Mouse (Mus musculus) hindbrain, embryonic 16.5 days (tissue): Measurements from ENCODE around the gene Arhgef39. TPM values are rescaled to one million over a fixed set of nuclear protein-coding genes. Genes with fewer than 3 reads are reported as not detected.
A peak's percentile ranks its signal among the peaks of the same experiment; 100 is the strongest.

Experiments used
- ATAC-seq: fragments of 200-750 bp; cut with Nextera tagmentation; 2 replicates; pipeline ENCODE4 v1.8.0; 2017; ENCODE audit warnings: moderate TSS enrichment, moderate library complexity
- H3K27ac ChIP-seq: fragments of 300-500 bp; sonication (generic); 2 replicates; pipeline ENCODE4 v1.5.1; 2014; ENCODE audit warnings: low read depth, mild to moderate bottlenecking, control low read depth, low read length, moderate library complexity
- H3K27me3 ChIP-seq: fragments of 300-500 bp; sonication (generic); replicated peaks from 2 replicates; pipeline ENCODE4 v1.6.1; 2014; ENCODE audit warnings: low read length; ENCODE audit not compliant: control insufficient read depth, insufficient read depth
- H3K36me3 ChIP-seq: fragments of 300-500 bp; sonication (generic); 2 replicates; pipeline ENCODE4 v1.6.1; 2014; ENCODE audit warnings: mild to moderate bottlenecking, low read length, moderate library complexity, mixed read lengths; ENCODE audit not compliant: control insufficient read depth, insufficient read depth
- H3K4me1 ChIP-seq: fragments of 300-500 bp; sonication (generic); 2 replicates; pipeline ENCODE4 v1.6.1; 2014; ENCODE audit warnings: low read depth, low read length; ENCODE audit not compliant: control insufficient read depth, insufficient read depth
- H3K4me2 ChIP-seq: fragments of 300-500 bp; sonication (generic); 2 replicates; pipeline ENCODE4 v1.6.1; 2014; ENCODE audit warnings: mild to moderate bottlenecking, low read length, control low read depth, moderate library complexity
- H3K4me3 ChIP-seq: fragments of 300-500 bp; sonication (generic); 2 replicates; pipeline ENCODE4 v1.5.1; 2014; ENCODE audit warnings: mild to moderate bottlenecking, low read length, control low read depth, moderate library complexity
- H3K9ac ChIP-seq: fragments of 300-500 bp; sonication (generic); 2 replicates; pipeline ENCODE4 v1.6.1; 2014; ENCODE audit warnings: low read depth, mild to moderate bottlenecking, control low read depth, low read length, moderate library complexity
- H3K9me3 ChIP-seq: fragments of 300-500 bp; sonication (generic); 2 replicates; pipeline ENCODE4 v1.6.1; 2014; ENCODE audit warnings: mild to moderate bottlenecking, low read length, moderate library complexity; ENCODE audit not compliant: control insufficient read depth
- WGBS: fragments of 180-500 bp; shearing (Covaris S2); extraction: QIAGEN DNeasy Blood & Tissue Kit; methylation state at CpG from one replicate; pipeline ENCODE4 v1.1.7; 2014; 5-methylcytosine and 5-hydroxymethylcytosine counted together
- polyA plus RNA-seq: library from polyadenylated mRNA; unstranded; fragments of >200 nt; fragmentation: Nextera tagmentation; extraction: Ambion mirVana; gene quantifications from 2 replicates; pipeline ENCODE4 v1.2.1, GENCODE M21; 2015

Arhgef39 gene
- polyA plus RNA-seq, 1 experiment from 2014 or later = 8.2 TPM

DNA sequence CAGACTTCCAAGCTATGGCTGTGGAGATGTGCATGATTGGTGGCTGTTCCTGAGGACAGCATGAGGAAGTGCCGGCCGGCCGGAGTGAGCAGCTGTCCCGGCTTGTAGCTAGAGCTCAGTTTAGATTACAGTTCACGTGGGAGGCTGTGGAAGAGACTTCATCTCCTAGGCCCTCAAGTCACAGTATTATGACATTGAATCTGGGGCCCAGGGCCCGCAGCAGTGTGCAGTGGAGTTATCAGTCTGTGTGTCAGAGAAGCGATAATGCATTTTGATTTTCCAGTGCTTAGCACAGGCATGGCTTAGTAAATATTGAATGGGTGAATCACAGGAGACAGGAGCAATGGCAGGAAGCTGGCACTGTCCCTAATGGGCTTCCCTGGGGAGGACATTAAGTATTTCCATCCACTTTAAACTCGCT, 30.6 kb upstream of the Arhgef39 start:
- Histone ChIP-seq H3K9ac (no peak overlapping the region), H3K9me3 (no peaks in the 10 kb centered on the region), H3K36me3 (peaks cover 25% of the 10 kb centered on the region), H3K27ac (no peak overlapping the region), H3K27me3 (peaks cover 5% of the 10 kb centered on the region), H3K4me2 (no peak overlapping the region), H3K4me1 (no peaks in the 10 kb centered on the region), H3K4me3 (no peak overlapping the region)
- no peak for ATAC-seq
- WGBS = 50% methylated on average over 8 of the region's 8 CpGs

DNA sequence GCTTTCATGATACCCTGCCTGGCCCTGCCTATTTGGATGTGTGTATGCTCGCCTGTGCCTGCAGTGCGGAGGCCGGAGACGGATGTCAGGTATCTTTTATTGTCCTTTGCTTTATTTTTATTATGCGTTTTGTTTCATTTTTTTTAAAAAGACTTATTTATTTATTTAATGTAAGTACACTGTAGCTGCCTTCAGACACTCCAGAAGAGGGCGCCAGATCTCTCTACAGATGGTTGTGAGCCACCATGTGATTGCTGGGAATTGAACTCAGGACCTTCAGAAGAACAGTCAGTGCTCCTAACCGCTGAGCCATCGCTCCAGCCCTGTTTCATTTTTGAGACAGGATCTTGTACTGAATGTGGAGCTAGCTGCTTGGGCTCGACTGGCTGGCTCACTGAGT, 29.0 kb upstream of the Arhgef39 start:
- no peak for ATAC-seq
- Histone ChIP-seq H3K9ac (no peak overlapping the region), H3K36me3 (peaks cover 16% of the 10 kb centered on the region), H3K4me2 (no peak overlapping the region), H3K9me3 (no peaks in the 10 kb centered on the region), H3K4me1 (peaks cover 10% of the 10 kb centered on the region), H3K27ac (no peak overlapping the region), H3K4me3 (no peak overlapping the region), H3K27me3 (peaks cover 10% of the 10 kb centered on the region)
- 83% methylated on average over 9 of the region's 9 CpGs for WGBS

- Histone ChIP-seq H3K9me3 (no peaks in the 10 kb centered on the region), H3K36me3 (peaks cover 12% of the 10 kb centered on the region), H3K4me2 (no peak overlapping the region), H3K27ac (no peak overlapping the region), H3K4me1 (peaks cover 13% of the 10 kb centered on the region), H3K9ac (no peak overlapping the region), H3K27me3 (peaks cover 16% of the 10 kb centered on the region), H3K4me3 (no peak overlapping the region)
- WGBS = 61% methylated on average over 5 of the region's 5 CpGs
- no peak for ATAC-seq
Observed at GRCm38 (mm10) chr4:43527880-43528279, 28.4 kb upstream of the Arhgef39 start.

DNA sequence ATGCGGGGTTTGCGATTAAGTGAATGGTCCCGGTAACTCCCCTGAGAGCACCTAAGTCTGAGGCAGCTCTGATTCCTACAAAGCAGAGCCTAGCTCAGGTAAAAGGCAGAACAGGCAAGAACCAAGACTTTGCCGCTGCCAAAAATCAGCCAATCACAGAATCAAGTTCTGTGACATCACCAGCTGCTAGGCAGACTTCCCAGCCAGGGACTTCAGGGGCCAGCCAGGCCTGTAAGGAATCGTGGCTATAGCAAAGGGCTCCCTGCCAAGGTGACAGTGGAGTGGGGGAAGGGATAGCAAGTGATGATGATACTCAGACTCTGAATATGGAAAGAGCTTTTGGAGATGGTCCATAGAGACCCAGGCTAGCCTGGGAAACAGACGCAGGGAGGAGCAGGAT, 20.5 kb upstream of the Arhgef39 start:
- peaks cover 22% of the 10 kb centered on the region for H3K27me3 ChIP-seq

DNA sequence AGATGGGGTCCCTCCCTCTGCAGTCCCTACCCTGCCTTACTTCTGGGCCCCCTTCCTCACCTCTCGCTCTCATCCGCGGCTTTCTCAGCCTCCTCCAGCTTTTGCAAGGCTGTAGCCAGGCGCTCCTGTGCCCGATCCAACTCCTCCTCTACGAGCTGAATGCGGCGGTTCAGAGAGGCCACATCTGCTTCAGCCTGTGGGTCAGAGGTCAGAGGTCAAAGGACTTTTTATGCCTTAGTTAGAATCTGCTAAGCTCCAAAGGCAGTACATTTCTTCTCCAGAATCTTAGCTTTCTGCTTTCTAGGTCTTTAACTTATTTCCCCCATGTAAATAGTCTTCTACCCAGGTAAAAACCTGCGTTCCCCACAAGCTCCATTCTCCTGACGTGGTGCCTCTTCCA, 20.1 kb upstream of the Arhgef39 start:
- Histone ChIP-seq H3K4me2 (peak overlapping the region; percentile 54), H3K27me3 (peaks cover 22% of the 10 kb centered on the region), H3K9me3 (no peaks in the 10 kb centered on the region), H3K9ac (no peak overlapping the region), H3K4me1 (peaks cover 18% of the 10 kb centered on the region), H3K4me3 (peak overlapping the region; percentile 20), H3K27ac (no peak overlapping the region), H3K36me3 (no peaks in the 10 kb centered on the region)
- no peak for ATAC-seq
- 13% methylated on average over 10 of the region's 10 CpGs for WGBS

More for the DNA sequence above, 20.5 kb upstream of the Arhgef39 start:
- WGBS = 11% methylated on average over 6 of the region's 6 CpGs
- Histone ChIP-seq H3K4me2 (peak overlapping the region; percentile 54), H3K36me3 (no peaks in the 10 kb centered on the region), H3K4me3 (peak overlapping the region; percentile 20), H3K27ac (no peak overlapping the region), H3K9me3 (no peaks in the 10 kb centered on the region), H3K4me1 (peaks cover 18% of the 10 kb centered on the region), H3K9ac (no peak overlapping the region)
- ATAC-seq = peak; percentile 77

DNA sequence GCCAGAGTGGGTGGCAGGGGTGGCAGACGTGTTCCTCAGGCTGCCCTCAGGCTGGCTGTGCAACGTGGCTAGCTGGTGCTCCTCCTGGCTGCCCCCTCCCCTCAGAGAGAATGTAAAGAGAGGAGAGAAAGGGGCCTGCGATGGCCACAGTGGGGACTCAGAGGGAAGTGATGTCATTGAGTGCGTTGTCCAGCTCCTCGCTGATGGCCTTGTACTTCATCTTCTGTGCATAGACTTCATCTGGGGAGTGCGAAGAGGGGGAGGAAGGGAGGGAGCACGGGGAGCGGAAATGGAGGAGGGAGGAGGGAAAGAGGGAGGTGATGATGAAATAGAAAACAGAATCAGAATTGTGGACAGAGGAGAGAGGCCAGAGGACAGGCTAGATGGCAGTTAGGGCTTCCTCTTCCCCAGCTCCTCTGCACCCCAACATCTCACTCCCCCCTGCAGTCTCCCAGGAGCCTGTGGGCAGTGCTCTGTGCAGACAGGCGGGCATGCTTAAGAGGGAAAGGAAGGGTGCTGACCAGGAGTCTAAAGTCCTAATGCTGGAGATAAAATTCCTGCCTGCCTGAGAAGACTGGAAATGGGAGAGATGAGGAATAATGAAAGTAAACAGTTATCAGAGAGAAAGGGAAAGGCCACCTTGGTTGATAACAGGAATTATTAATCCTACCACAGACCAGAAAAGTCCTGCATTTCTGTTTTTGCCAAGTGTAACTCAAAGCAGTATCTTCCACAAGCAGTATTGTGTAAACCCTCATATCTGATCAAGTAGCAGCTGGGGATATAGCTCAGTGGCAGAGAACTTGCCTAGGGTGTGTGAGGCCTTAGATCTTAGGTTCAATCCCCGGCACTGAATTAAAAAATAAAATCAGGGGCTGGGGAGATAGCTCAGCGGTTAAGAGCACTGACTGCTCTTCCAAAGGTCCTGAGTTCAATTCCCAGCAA, 16.5 kb upstream of the Arhgef39 start:
- Histone ChIP-seq H3K9ac (no peak overlapping the region), H3K9me3 (no peaks in the 10 kb centered on the region), H3K4me1 (peaks cover 5% of the 10 kb centered on the region), H3K4me2 (no peak overlapping the region), H3K27me3 (peaks cover under 1% of the 10 kb centered on the region; the same call in 1 of the 2 replicates), H3K4me3 (no peak overlapping the region), H3K36me3 (no peaks in the 10 kb centered on the region), H3K27ac (no peak overlapping the region)
- 75% methylated on average over 11 of the region's 11 CpGs for WGBS
- no peak for ATAC-seq

DNA sequence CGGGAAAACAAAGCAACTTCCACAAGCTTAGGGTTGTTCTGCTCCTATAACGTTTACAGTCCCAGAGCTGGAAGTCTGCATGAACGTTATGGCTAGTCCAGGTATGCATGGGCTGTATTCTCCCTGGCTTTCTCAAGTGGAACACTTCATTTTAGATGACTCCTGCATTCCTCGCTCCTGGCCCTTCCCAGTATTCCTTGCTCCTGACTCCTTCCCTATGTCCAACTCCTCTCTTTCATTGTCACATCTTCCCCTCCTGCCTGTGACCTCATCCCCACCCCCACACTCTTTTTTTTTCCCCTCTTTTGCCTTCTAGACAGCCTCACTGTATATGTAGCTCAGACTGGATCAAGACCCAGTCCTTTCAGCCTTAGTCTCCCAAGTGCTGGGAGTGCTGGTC, 14.3 kb upstream of the Arhgef39 start:
- no peak overlapping the region for H3K27ac ChIP-seq
- peaks cover 3% of the 10 kb centered on the region; the same call in 1 of the 2 replicates for H3K4me1 ChIP-seq
- no peak overlapping the region for H3K4me2 ChIP-seq
- H3K27me3 ChIP-seq = peaks cover 5% of the 10 kb centered on the region
- no peak overlapping the region for H3K9ac ChIP-seq
- no peaks in the 10 kb centered on the region for H3K36me3 ChIP-seq
- no peak for ATAC-seq
- H3K9me3 ChIP-seq = no peaks in the 10 kb centered on the region
- no peak overlapping the region for H3K4me3 ChIP-seq
- WGBS = 75% methylated on average over 4 of the region's 4 CpGs

- H3K4me1 ChIP-seq = peaks cover 8% of the 10 kb centered on the region
- H3K27me3 ChIP-seq = peaks cover 7% of the 10 kb centered on the region
- H3K4me3 ChIP-seq = no peak overlapping the region
- no peak for ATAC-seq
- H3K9ac ChIP-seq = no peak overlapping the region
- H3K27ac ChIP-seq = no peak overlapping the region
- H3K4me2 ChIP-seq = no peak overlapping the region
- 82% methylated on average over 4 of the region's 4 CpGs for WGBS
- H3K9me3 ChIP-seq = no peaks in the 10 kb centered on the region
- H3K36me3 ChIP-seq = no peaks in the 10 kb centered on the region
Observed at GRCm38 (mm10) chr4:43513300-43513699, 13.8 kb upstream of the Arhgef39 start.

DNA sequence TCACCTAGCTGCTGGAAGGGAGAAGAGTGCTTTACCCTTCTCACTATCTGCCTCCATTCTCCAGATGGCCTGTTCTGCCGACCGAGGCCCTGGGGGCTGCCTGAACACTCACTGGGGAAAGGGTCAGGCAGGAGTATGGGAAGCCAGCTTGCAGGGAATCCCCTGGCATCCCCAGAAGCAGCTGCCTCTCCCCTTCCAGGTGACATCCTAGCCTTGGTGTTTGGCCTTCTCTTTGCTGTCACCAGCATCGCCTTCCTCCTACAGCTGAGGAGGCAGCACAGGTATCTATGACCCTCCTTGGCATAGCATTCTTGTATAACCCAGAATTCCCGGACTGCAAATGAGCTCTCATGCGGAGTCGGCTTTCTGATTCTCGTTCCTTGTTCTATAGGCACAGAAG, 13.2 kb upstream of the Arhgef39 start:
- Histone ChIP-seq H3K9ac (no peak overlapping the region), H3K4me3 (no peak overlapping the region), H3K27me3 (peaks cover 7% of the 10 kb centered on the region), H3K4me1 (peaks cover 13% of the 10 kb centered on the region), H3K9me3 (no peaks in the 10 kb centered on the region), H3K4me2 (no peak overlapping the region), H3K27ac (no peak overlapping the region), H3K36me3 (no peaks in the 10 kb centered on the region)
- WGBS = 65% methylated on average over 7 of the region's 7 CpGs
- no peak for ATAC-seq
